Mouse (Mus musculus): ENCODE measurements around the gene Taf1a.
"Not testable (repeated sequence)": the region's sequence is repeated elsewhere in the genome, so short reads cannot be mapped to it uniquely, and the experiment has no call there.

Gene Taf1a

DNA sequence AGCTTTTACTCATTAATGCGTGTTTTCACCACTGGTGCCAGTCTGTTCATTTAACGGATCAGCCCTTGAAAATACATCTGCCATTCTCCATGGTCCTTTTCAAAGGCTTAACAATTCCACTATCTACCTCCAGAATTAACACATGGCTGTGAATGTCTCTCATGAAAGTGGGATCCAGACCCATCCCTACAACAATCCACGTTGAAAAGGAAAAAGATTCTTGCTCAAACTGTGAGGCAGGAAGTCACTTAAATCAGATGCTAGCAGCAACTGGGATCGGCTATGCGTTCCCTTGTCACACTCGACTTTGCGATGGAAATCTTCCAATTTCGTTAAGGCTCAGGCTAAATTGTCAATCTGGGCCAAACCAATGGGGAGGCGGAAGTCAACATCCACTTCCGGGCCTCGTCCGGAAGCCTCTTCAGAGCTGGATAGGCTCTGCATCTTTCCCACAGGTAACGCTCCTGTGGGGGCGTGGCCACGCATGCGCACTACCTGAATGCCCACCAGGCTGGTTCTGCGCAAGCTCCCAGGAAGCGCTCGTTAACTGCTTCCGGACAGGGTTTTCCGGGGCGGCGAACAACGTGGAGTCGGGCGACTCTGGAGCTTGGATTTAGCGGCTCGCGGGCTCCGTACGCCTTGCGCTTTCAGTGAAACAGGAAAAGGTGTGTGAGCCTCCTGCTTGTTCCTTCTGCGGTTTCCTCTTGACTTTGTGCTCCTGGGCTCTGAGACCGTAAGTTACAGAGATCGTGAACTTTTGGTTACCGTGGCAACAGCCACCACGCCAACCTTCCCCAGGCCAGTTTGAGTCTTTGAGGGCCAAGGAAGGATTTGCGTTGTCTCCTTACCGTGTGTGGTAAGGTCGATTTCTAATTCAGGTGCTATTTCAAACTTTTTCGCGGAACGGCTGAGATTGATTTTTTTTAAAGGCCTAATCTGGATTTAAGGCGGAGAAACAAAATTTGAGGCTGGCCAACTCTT lies at the start of gene Taf1a:
Gene Taf1a, plus strand, starts transcription at position 556 of the 981 bp plus-strand sequence.
- peak; percentile 96 for DNase-seq

DNA sequence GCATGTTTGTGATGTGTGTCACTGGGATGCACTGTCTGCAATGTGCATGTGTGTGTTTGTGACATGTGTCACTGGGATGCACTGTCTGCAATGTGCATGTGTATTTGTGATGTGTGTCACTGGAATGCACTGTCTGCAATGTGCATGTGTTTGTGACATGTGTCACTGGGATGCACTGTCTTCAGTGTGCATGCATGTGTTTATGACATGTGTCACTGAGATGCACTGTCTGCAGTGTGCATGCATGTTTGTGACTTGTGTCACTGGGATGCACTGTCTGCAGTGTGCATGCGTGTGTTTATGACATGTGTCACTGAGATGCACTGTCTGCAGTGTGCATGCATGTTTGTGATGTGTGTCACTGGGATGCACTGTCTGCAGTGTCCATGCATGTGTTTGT lies 45.9 kb upstream of the Taf1a start:
- not testable (repeated sequence) for DNase-seq

DNA sequence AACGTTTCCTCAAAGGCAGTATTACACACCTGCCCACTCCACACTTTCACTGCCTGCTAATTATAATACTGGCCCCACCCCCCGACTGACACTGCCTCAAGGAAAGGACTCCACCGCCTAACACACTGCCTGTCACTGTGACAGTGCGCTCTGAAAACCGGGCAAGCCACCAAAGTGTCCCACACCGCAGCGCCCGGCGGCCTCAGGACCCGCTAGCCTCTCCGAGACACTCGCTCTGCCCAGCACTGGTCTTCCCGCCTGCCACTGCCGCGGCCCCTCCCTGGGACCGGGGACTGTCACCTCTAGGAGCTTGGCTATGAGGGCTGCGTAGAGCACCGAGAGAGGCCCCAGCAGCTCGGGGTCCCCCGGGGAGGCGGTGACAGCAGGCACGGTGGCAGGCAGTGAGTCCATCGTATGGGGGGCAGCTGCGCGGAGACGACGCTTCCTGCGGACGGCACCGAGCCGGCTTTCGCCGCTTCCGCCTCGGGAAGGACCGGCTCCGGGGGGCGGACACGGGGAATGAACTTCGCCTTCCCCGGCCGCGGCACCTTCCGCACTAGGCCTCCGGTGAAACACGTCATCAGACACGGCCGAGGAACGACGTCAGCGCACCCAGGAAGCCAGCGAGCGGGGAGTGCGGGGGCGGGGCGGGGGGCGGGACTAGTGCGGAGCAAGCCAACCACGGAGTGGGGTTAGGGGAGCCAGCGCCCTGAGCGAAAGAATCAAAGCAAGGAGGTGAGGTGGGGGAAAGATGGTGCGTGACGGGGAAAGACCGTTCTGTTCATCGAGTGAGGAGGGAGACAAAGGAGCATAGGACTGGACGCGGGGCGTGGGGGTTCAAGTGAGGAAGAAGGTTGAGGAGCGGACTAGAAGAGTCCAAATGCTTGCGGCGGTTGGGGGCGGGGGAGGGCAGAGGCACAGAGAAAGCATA lies 43.6 kb upstream of the Taf1a start:
- DNase-seq = peak; percentile 82

DNA sequence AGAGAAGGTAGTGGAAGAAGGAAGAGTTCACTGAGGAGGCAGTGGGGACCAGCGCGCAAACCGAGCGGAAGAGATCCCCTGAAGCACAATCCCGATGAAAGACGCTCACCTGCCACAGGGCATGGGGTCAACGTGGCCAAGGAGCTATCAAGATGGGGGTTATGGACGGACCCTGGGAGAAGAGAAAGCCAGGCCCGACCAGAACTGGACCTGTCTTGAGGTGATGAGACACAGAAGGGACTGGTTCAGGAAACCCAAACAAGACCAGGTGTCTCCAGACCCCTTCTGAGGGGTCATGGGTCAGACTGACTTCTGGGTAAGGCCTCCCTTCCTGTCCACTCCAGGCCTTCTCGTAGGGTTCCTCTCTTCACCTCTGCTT lies 43.0 kb upstream of the Taf1a start:
- no peak for DNase-seq

DNA sequence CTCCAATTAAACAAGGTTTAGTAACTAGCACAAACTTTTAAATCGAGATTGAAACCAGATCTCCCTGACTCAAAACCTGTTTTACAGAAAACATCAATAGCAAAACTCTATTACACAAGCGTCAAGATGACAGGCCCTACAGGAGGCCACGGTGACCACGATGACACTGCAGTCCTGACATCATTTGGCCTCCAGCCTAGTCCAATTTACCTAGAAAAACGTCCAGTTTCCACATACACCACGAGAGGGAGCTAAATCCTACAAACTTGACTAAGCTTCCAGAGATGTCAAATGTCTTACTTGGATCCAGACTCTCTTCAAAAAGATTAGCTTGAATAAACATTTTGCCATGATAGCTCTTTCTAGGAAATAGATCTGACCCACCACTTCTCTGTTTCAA lies 38.9 kb upstream of the Taf1a start:
- DNase-seq = peak; percentile 69

DNA sequence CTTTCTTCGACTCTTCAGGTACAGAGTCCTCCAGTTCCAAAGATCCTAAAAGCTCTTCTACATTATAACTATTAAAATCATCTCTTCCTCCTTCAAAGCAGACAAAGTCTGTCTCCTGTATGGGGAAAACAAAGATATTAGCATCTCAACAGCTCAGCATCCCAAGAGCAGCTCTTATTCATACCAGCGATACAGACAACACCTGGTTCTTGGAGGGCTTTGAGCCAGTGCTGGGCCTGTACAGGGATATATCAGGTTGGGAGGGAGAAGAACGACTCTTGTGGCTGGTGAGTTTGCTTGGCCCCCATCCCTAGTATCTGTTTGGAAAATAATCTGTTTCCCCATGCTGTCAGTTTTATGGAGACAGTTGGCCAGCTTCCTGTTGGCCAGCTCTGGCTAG lies 29.9 kb upstream of the Taf1a start:
- no peak for DNase-seq

DNA sequence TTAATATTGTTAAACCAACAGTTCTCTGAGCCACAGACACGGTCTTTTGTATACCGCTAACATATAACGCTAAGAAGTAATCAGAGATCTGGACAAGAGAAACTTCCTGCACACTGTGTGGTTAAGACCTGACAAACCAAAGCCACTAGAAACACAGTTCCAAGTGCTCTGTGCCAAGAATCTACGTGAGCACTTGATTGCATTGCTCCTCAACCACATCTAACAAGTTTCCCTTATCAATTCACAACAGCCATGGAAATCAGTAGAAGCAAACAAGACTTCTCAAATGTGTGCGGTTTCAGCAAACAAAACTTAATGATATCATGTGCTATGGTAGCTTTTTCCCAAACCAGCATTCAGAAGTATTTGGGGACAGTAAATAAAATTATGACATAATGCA lies 26.5 kb upstream of the Taf1a start:
- no peak for DNase-seq

DNA sequence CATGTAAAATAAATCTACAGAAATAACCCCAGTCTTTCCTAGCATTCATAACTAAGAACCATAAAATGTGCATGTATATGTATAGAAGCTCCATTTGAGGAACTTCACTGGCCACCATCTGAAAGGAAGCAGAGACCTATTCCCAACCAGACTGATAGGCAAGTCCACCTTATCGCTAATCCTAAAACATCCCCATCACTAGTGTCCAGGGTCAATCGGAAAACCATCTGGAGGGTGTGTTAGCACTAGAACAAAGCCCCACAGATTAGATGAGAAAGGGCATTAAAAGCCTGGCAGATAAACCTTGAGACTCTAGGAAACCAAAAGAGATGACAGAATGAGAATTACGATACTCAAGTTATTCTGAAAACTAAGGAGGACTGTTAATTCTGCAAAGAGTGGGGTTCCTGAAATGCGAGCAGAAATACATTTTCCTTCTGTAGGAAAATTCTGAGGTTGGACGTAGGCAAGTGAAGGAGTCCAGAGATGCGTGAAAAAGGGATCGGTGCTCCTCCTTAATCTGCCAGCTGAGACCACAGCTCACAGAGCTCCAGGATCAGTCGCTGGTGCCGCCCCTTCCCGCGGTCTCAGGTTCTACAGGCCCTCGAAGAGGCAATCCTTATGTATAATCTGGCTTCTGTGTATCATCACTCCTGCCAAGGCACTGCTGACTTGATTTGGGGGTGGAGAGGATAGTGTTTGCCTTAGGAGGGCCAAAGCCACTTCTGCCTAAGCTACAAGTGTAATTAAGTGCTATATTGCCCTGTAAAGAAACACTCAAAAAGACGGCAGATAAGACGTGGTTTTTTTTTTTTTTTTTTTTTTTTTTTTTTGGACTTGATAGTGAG lies 25.8 kb upstream of the Taf1a start:
- no peak for DNase-seq

DNA sequence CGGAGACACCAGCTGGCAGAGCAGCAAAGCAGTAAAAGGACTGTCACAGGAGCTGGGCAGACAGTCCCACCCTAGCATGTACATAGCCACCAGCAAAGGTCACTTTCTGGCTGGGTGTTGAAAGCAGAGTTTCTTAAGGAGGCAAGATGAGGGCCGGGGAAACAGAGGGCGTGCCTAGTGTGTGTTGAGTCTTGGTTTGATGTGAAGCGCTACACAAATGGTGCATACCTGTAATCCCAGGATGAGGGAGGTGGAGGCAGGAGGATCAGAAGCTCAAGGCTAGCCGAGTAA lies 25.3 kb upstream of the Taf1a start:
- DNase-seq = no peak

DNA sequence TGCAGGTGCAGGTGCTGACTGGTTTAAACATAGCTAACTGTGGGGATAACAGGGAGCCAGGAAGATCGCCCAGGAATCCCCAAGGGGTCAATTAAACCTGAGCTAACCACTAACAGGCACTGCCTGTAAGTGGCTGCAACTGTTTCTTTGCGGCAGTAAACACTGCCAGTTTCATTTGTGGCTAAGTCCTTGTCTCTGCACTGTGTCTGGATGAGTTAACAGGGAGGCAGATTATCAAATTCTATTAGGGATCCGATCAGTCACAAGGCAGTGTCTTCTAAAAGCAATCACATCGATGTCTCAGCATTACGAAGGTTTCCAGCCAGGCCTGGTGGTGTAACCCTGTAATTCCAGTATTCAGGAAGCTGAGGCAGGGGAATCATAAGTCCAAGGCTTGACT lies 22.4 kb upstream of the Taf1a start:
- no peak for DNase-seq

DNA sequence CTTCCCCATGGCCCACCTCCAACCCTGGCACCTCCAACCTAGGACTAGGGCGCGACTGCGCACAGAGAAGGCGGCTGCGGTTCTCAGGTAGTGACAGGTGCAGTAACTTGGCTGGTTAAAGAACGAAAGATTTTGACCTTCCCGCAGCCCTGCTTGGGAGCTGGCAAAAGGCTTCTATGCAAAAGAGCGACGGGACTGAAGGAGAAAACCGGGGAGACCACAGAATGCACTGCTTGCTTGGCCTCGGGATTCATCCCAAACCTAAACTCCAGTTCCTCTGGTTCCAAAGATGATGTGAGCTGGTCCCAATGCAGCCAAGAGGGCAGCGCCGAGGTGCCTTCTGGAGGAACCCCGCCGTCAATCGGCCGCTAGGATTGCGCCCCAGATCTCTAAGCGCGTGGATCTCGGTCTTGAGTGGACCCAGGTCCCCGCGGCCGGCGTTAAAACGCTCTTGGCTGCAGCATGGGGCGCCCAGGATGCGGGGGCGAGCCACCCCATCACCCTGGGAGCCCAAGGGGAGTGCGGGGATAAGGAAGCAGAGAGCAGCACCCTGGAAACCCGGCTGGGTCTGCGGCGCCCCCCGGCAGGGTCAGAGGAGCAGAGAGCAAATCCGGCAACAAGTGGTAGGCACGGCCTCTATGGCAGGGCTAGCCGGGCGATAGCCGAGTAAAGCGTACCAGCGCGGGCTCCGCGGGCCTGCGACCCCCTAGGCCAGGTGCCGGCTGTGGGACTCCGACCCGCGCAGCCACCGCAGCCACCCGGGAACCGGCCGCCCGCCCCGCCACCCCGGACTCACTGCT lies 20.0 kb upstream of the Taf1a start:
- DNase-seq = peak; percentile 54

DNA sequence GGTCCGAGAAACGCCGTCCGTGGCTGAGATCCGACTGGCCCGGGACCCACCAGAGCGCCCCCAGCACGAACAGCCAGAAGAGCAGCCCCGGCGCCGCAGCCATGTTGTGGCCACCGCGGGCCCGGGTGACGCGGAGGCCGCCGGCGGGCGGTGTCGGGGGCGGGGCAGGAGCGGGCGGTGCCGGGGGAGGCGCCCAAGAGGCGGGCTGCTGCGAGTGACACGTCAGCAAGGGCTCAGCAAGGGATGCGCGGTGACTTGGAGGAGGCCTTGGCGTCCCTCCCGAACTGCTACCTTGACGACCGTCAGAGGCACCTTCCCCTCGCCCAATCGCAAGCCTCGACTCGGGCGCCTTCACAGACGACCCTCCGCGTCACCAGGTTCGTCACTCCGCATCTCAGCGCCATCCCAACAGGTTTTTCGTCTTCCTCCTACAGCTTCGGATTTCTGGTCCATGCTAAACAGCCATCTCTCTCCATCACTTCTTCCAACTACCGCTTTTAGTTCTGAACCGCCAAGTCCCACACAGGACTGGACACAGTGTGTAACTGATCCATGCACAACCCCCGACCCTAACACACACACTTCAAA lies 19.3 kb upstream of the Taf1a start, which contains the start of gene Mia3:
Gene Mia3, minus strand, starts transcription at position 127 of the 588 bp plus-strand sequence.
- peak; percentile 99 for DNase-seq

DNA sequence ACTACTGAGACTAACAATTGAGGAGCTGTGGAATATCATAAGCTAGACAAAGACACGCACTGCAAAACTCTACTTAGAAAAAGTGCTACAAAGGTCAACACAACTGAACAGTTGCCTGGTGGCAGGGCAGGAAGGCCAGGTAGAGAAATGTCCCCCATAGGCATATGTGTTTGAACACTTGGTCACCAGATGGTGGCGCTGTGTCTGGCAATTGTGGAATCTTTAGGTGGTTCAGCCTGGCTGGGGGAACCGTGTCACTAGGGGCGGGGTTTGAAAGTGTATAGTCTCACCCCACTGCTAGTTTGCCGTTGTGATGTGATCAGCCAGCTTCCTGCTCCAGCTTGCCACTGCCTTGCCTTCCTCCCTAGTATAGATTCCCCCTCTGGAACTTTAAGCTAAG lies 14.1 kb upstream of the Taf1a start:
- DNase-seq = no peak

DNA sequence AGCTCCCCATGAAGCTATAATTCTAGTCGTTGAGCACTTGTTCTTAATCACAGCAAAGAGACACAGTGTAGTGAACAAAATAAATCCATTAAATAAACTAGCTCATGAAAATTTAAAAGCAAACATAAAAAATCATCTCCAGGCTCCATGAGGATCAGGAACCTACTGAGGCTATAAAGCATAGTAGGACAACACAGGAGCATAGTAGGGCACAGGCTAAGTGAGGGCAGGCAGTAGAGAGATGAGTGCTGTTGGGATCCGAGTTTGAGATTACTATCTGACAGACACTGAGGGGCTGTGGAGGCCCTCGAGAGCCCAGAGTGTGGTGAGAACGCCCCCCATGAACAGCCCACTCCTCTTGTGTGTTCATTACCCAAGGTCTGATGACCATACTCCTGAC lies 11.7 kb upstream of the Taf1a start:
- no peak for DNase-seq

DNA sequence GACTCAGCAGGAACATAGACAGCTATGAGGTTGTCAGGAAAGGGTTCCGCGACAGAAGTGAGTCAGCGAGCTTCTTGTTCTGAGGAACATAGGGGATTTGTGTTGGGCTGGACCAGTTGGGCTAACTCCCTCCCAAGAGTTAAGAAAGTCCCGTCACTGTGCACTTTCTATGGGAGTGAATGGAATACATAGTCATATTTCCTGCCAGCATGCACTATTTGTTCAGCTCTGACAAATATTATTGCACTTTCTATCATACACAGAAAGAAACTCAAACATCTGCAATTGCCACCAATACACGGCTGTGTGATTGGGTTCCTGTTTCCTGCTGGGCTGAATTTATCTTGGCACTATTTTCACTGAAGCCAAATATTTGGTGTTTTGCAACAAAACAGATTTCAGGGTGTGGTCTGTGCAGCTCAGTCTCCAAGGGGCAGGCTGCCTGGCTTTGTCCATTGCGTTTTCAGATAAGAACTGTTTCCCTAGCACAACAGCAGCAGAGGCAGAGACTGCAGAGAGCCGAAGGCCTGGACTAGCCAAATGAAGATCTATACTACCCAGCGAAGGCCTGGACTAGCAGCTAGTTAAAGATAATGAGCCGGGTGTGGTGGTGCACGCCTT lies 10.3 kb upstream of the Taf1a start:
- DNase-seq = no peak

DNA sequence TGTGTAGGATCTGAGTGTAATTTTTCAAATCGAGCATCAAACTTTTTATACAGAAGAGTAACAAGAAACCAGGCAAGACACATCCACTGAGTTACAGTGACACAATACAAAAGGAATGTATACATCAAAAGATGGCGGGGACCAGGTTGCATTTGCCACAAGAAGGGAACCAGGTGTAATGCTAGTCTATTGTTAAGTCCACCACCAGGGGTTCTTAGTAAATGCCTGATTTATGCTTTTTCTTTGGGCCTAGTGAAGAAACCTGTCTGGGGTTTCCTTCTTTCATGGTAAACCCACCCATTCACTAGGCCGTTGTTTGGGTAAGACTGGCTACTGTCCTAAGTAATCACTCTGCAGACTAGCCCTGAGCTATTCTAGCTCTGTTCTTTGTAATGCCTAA lies 9.4 kb upstream of the Taf1a start:
- not testable (repeated sequence) for DNase-seq

DNA sequence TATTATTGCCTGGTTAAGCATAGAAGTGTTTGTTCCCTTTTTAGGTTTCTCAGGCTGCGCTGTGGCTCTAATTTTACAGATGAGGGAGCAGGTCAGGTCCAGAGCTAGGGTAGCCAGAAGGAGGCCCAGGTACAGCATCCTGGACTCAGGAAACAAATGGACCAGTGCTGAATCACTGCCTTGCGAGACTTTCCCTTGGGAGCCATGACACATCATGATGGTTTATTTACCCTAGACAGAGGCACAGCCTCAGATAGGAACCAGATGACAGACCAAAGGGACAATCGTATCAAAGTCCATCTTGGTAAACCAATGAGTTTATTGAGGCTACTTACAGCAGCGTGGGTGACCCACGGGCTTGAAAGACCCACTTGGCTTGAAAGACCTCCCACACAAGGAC lies 7.0 kb upstream of the Taf1a start:
- no peak for DNase-seq

DNA sequence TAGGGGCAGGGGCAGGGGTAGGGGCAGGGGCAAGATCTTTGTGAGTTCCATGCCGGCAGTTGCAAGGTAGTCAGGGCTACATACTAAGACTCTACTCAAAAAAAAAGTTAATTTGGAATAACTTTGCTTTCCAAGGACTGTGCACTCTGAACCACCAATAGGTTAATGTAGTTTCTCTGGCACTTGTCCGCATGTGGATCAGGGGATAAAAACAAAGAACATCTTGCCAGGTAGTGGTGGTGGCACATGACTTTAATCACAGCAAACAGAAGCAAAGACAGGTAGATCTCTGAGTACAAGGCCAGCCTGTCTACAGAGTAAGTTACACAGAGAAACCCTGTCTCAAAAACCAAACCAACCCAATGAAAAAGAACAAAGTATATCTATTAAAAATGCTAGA lies 6.2 kb upstream of the Taf1a start:
- DNase-seq = no peak

DNA sequence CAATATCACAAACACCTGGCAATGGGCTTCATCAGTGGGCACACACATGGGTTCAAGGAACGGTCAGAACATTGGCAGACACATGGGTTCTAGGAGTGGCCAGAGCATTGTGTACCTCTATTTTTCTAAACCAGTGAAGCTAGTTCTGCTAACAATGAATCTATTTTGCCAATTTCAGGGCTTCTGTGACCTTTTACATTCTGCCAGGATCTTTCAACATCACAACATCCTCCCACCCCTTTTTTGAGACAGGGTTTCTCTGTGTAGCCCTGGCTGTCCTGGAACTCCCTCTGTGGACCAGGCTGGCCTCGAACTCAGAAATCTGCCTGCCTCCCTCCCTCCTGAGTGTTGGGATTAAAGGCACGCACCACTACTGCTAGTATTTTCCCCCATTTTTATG lies 1.4 kb upstream of the Taf1a start:
- DNase-seq = not testable (repeated sequence)

DNA sequence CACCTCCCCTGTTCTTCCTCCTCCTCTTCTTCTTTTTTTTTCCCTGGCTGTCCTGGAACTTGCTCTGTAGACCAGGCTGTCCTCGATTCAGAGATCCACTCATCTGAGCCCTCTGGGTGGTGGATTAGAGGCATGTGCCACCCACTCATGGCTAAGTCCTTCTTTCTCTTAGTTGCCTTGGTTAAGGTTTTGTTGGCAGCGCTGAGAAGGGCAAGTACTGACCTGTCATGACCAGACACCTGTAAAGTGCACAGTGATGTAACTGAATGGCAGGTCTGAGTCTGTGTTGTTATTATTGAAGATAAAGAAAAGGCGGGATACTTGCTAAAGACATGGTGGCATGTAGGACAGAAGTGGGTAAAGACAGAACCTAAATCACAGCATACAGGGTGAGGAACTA lies 14.6 kb downstream of the Taf1a start:
- no peak for DNase-seq

DNA sequence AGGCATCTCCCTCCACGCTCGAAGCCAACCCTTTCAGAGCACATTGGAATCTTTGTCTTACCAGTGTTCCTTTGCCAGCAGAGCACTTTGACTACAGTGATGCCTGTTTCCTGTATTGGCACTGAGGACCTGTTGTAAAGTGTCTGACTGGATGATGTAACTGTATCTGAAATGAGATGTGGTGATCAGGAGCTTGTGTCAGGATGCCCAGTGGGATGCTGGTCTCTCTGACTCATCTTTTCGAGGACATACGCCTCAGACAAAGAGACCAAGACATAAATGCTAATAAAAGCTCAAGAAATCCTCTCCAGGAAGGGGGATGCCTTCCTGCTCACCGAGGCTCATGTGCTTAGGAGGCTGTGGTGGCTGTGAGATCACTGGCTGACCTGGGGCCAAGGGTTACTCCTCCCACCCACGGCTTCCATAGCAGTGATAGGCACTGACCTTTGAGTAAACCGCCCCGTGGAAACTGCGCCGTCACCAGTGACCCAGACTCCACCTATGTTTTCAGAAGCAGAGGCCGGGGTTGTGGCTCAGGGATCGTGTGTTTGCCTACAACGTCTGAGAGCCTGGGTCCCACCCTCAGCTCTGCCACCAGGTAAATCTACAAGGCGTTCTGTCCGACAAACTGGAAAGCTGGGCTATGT lies 25.4 kb downstream of the Taf1a start:
- no peak for DNase-seq

Data from cerebellum, adult 11-12 months (tissue).